ENCODE assay signal across 23 mouse cellular contexts in genomic region chr17:57271301-57271700, GRCm38 (mm10). TPM values are rescaled to one million over a fixed set of nuclear protein-coding genes. Genes with fewer than 3 reads are reported as not detected.
DNase-seq lines count a peak whose midpoint lies in the region; TF ChIP-seq lines count a peak whose summit lies in the region.
"Had no signal": no experiment of that assay in that cellular context is flagged by ENCODE, and none has a peak within 500 bp of the region (broad histone marks: within the 10 kb centered on the region; RNA-seq: fewer than 3 reads in every experiment).

No protein-coding gene starts in this region.

- TF ChIP-seq CTCF in gastrocnemius, adult 2 months (IDR thresholded peaks at IDR 0.05), result no peak
- no peak for TF ChIP-seq CTCF in MEL (IDR thresholded peaks at IDR 0.05 in 2 of 3, conservative IDR thresholded peaks at IDR 0.05 in 1 of 3; ENCODE audit: control insufficient read depth in 1 of 3, insufficient read depth in 1 of 3, low read depth in 2 of 3, low read length in 3 of 3, poor library complexity in 1 of 3, severe bottlenecking in 1 of 3)

- no peaks in the 10 kb centered on the region for H3K79me2 ChIP-seq in MEL (ENCODE audit: control insufficient read depth, insufficient read depth, low read length, poor library complexity)

- no peak for TF ChIP-seq EP300 in MEL (IDR thresholded peaks at IDR 0.05; ENCODE audit: low read depth in 1 of 2, low read length in 2 of 2)

- no peak for TF ChIP-seq POLR2A in MEL (IDR thresholded peaks at IDR 0.05; ENCODE audit: control insufficient read depth in 1 of 2, insufficient read depth in 1 of 2, low read depth in 1 of 2, low read length in 2 of 2, poor library complexity in 1 of 2)

- H3K9me3 ChIP-seq in MEL (replicated peaks; ENCODE audit: insufficient read depth, low read length), result no peaks in the 10 kb centered on the region
- H3K9me3 ChIP-seq: embryonic facial prominence, embryonic 12.5 days; forebrain, embryonic 10.5 days; heart, embryonic 12.5 days; heart, embryonic 15.5 days; hindbrain, embryonic 10.5 days; hindbrain, embryonic 13.5 days; intestine, embryonic 15.5 days had no signal

- DNase-seq in gastrocnemius, adult 2 months, result peak; percentile 27
- DNase-seq in gastrocnemius, postnatal 4 days (ENCODE audit: low spot score in 2 of 2), result no peak
- DNase-seq in 3T3-L1 (ENCODE audit: low read depth, low spot score) (peak; percentile 24), MEL (ENCODE audit: low read depth, low spot score) (peak; percentile 44)
- no peak for DNase-seq in left cerebral cortex, adult 8-10 months (ENCODE audit: low spot score in 2 of 2)
- no peak for DNase-seq in heart, adult 9 months (ENCODE audit: low spot score in 2 of 2)
- DNase-seq: adrenal gland, adult 2 months; adrenal gland, postnatal 14 days; cerebellum, adult 11 months; cerebellum, adult 9-10 months; cerebellum, postnatal 14 days; forebrain, postnatal 0 days; gastrocnemius, postnatal 25 days; heart, postnatal 10 days; heart, postnatal 36 days; kidney, adult 11 months had no signal

- intact Hi-C loops in gastrocnemius, adult 2 months (cut with DNase I), result loop anchor here (10.0 kb wide), 2 partner anchors 216 to 1236 kb away; partner anchors contain the start of genes Crb3, Sh3gl1 and Slc25a23

- H3K27me3 ChIP-seq in MEL (ENCODE audit: control insufficient read depth in 1 of 2, insufficient read depth in 2 of 2, low read length in 2 of 2), result no peaks in the 10 kb centered on the region
- H3K27me3 ChIP-seq: intestine, embryonic 15.5 days had no signal

- peak overlapping the region; percentile 42 for H3K9ac ChIP-seq in MEL (ENCODE audit: control insufficient read depth, low read depth, low read length, poor library complexity, severe bottlenecking)
- H3K9ac ChIP-seq: embryonic facial prominence, embryonic 12.5 days; forebrain, postnatal 0 days; heart, embryonic 12.5 days; heart, embryonic 15.5 days; hindbrain, embryonic 13.5 days; intestine, embryonic 15.5 days had no signal

- TF ChIP-seq RAD21 in MEL (IDR thresholded peaks at IDR 0.05; ENCODE audit: low read depth, low read length), result no peak

- H3K27ac ChIP-seq in gastrocnemius, adult 2 months, result no peak overlapping the region
- no peak overlapping the region for H3K27ac ChIP-seq in MEL (ENCODE audit: control insufficient read depth, low read depth, low read length)
- H3K27ac ChIP-seq: embryonic facial prominence, embryonic 12.5 days; forebrain, embryonic 10.5 days; heart, embryonic 15.5 days; hindbrain, embryonic 10.5 days; hindbrain, embryonic 13.5 days; intestine, embryonic 15.5 days had no signal

- H3K4me1 ChIP-seq in MEL (ENCODE audit: control insufficient read depth in 1 of 2, insufficient read depth in 2 of 2, low read length in 2 of 2), result peaks cover 0 to 8% of the 10 kb centered on the region in 2 experiments; a peak in 2 of 4 replicates

- peaks cover 0 to 2% of the 10 kb centered on the region in 2 experiments; a peak in 1 of 4 replicates for H3K36me3 ChIP-seq in MEL (ENCODE audit: control insufficient read depth in 1 of 2, insufficient read depth in 2 of 2, low read length in 2 of 2)
- H3K36me3 ChIP-seq: embryonic facial prominence, embryonic 12.5 days; forebrain, embryonic 10.5 days; heart, embryonic 12.5 days; heart, embryonic 15.5 days; hindbrain, embryonic 10.5 days; hindbrain, embryonic 13.5 days; intestine, embryonic 15.5 days had no signal

- no peak overlapping the region for H3K4me3 ChIP-seq in gastrocnemius, adult 2 months
- peak overlapping the region; percentile 12 to 31; a peak in 1 of 4 replicates for H3K4me3 ChIP-seq in MEL (ENCODE audit: control insufficient read depth in 1 of 2, insufficient read depth in 1 of 2, low read depth in 2 of 2, low read length in 2 of 2)
- H3K4me3 ChIP-seq: embryonic facial prominence, embryonic 12.5 days; forebrain, embryonic 10.5 days; heart, embryonic 12.5 days; heart, embryonic 15.5 days; hindbrain, embryonic 10.5 days; hindbrain, embryonic 13.5 days; intestine, embryonic 15.5 days had no signal

TF ChIP-seq in MEL, 35 proteins besides CTCF, POLR2A, EP300 and RAD21:
- TF ChIP-seq HCFC1 (IDR thresholded peaks at IDR 0.05; ENCODE audit: low read depth, low read length) (no peak), MXI1 (IDR thresholded peaks at IDR 0.05; ENCODE audit: low read depth, low read length) (no peak), NRF1 (IDR thresholded peaks at IDR 0.05; ENCODE audit: insufficient read depth, low read depth, low read length, poor library complexity, severe bottlenecking) (no peak), ZMIZ1 (IDR thresholded peaks at IDR 0.05; ENCODE audit: low read depth, low read length) (no peak), MAX (IDR thresholded peaks at IDR 0.05; ENCODE audit: low read length) (no peak), SIN3A (IDR thresholded peaks at IDR 0.05; ENCODE audit: low read length) (no peak), ZNF384 (IDR thresholded peaks at IDR 0.05; ENCODE audit: low read depth, low read length) (no peak), E2F4 (IDR thresholded peaks at IDR 0.05; ENCODE audit: borderline replicate concordance, low read depth, low read length) (no peak)

RNA-seq across cellular contexts. Expression of gene Vav1, which starts 7.6 kb away (rescaled TPM):
- total RNA-seq in gastrocnemius, adult 2 months (2021), result under 1 TPM; 0.46 to 0.56 TPM
- 1 to 10 TPM; 2.1 to 3.4 TPM for total RNA-seq in gastrocnemius, postnatal 4 days (2021)
- 81.8 and 86.7 TPM in 2 replicates for total RNA-seq in MEL (2012; rRNA removed)
- polyA plus RNA-seq in MEL (2012; ENCODE audit: insufficient read depth in 1 of 2, insufficient read length in 2 of 2, low read depth in 1 of 2, low replicate concordance in 2 of 2, missing spikeins in 1 of 2), result 10 to 100 TPM in 1 of 2 experiments, not detected in 1; 99.6 TPM
- 1 to 10 TPM; 2.9 to 9.2 (median 5.0) TPM for total RNA-seq in left cerebral cortex, adult 8-10 months (2022)

RNA-seq across cellular contexts. Expression of gene Trip10, which starts 22.0 kb away (rescaled TPM):
- 100 to 1,000 TPM; 170 to 176 TPM for total RNA-seq in gastrocnemius, adult 2 months (2021)
- 10 to 100 TPM; 61.0 to 81.5 TPM for total RNA-seq in gastrocnemius, postnatal 4 days (2021)
- total RNA-seq in MEL (2012; rRNA removed), result 8.9 and 10.9 TPM in 2 replicates
- polyA plus RNA-seq in MEL (2012; ENCODE audit: insufficient read depth in 1 of 2, insufficient read length in 2 of 2, low read depth in 1 of 2, low replicate concordance in 2 of 2, missing spikeins in 1 of 2), result 10 to 100 TPM in 1 of 2 experiments, not detected in 1; 20.8 TPM
- 1 to 10 TPM; 6.9 to 9.1 (median 8.1) TPM for total RNA-seq in left cerebral cortex, adult 8-10 months (2022)

RNA-seq across cellular contexts. Expression of gene Gpr108, which starts 23.1 kb away (rescaled TPM):
- 10 to 100 TPM; 24.0 to 24.4 TPM for total RNA-seq in gastrocnemius, adult 2 months (2021)
- 10 to 100 TPM; 24.8 to 25.6 TPM for total RNA-seq in gastrocnemius, postnatal 4 days (2021)
- total RNA-seq in MEL (2012; rRNA removed), result 21.8 and 22.1 TPM in 2 replicates
- 10 to 100 TPM in 1 of 2 experiments, not detected in 1; 35.9 TPM for polyA plus RNA-seq in MEL (2012; ENCODE audit: insufficient read depth in 1 of 2, insufficient read length in 2 of 2, low read depth in 1 of 2, low replicate concordance in 2 of 2, missing spikeins in 1 of 2)
- total RNA-seq in left cerebral cortex, adult 8-10 months (2022), result 10 to 100 TPM; 26.5 to 27.8 (median 27.5) TPM

RNA-seq across cellular contexts. Expression of gene C3, which starts 43.4 kb away (rescaled TPM):
- 10 to 100 TPM; 10.3 to 24.5 TPM for total RNA-seq in gastrocnemius, adult 2 months (2021)
- 10 to 100 TPM in 1 of 2 experiments, 1 to 10 TPM in 1; 5.3 to 19.8 TPM for total RNA-seq in gastrocnemius, postnatal 4 days (2021)
- 0.35 and 0.59 TPM in 2 replicates for total RNA-seq in MEL (2012; rRNA removed)
- 1 to 10 TPM in 1 of 2 experiments, not detected in 1; 3.2 TPM for polyA plus RNA-seq in MEL (2012; ENCODE audit: insufficient read depth in 1 of 2, insufficient read length in 2 of 2, low read depth in 1 of 2, low replicate concordance in 2 of 2, missing spikeins in 1 of 2)
- total RNA-seq in left cerebral cortex, adult 8-10 months (2022), result 1 to 10 TPM in 3 of 4 experiments, under 1 TPM in 1; 0.94 to 3.9 (median 1.3) TPM

Comparison
In these comparisons a context has a peak if more than half of its experiments do, and no peak if none do; other contexts are left out.
1. DNase-seq: peak in gastrocnemius, adult 2 months (single experiment), 3T3-L1 (single experiment) and MEL (single experiment); none in gastrocnemius, postnatal 4 days (0 of 2), left cerebral cortex, adult 8-10 months (0 of 2) and heart, adult 9 months (0 of 2).